Mouse (Mus musculus): ENCODE measurements around the gene Rgs6. TPM values are rescaled to one million over a fixed set of nuclear protein-coding genes. Genes with fewer than 3 reads are reported as not detected.

Gene Rgs6
- polyA plus RNA-seq, 1 experiment = 0.57 TPM

GRCm38 (mm10) chr12:82970521-82971105 is 382.5 kb downstream of the Rgs6 start:
- Histone ChIP-seq H3K36me3 (ENCODE audit: control insufficient read depth, insufficient read depth, low read length) (no peaks in the 10 kb centered on the region), H3K27me3 (ENCODE audit: control insufficient read depth, insufficient read depth, low read length) (no peaks in the 10 kb centered on the region), H3K4me3 (ENCODE audit: low read depth, low read length) (no peak overlapping the region), H3K4me1 (ENCODE audit: control insufficient read depth, insufficient read depth, insufficient read length, low read length) (no peaks in the 10 kb centered on the region), H3K27ac (ENCODE audit: insufficient read depth, low read depth, low read length) (no peak overlapping the region)
- TF ChIP-seq CTCF (IDR thresholded peaks at IDR 0.05; ENCODE audit: extremely low read depth, insufficient read length, insufficient replicate concordance, low read depth, low read length) (no peak), POLR2A (IDR thresholded peaks at IDR 0.05; ENCODE audit: low read depth, low read length) (no peak)
- whole genome bisulfite sequencing = 88% methylated on average over 4 of the region's 4 CpGs

- TF ChIP-seq CTCF (IDR thresholded peaks at IDR 0.05; ENCODE audit: extremely low read depth, insufficient read length, insufficient replicate concordance, low read depth, low read length) = no peak
- no peak for TF ChIP-seq POLR2A (IDR thresholded peaks at IDR 0.05; ENCODE audit: low read depth, low read length)
- Histone ChIP-seq H3K36me3 (ENCODE audit: control insufficient read depth, insufficient read depth, low read length) (no peaks in the 10 kb centered on the region), H3K4me3 (ENCODE audit: low read depth, low read length) (no peak overlapping the region), H3K27me3 (ENCODE audit: control insufficient read depth, insufficient read depth, low read length) (no peaks in the 10 kb centered on the region), H3K4me1 (ENCODE audit: control insufficient read depth, insufficient read depth, insufficient read length, low read length) (no peaks in the 10 kb centered on the region), H3K27ac (ENCODE audit: insufficient read depth, low read depth, low read length) (no peak overlapping the region)
- 62% methylated on average over 1 of the region's 1 CpGs for WGBS
These were observed 383.1 kb downstream of the Rgs6 start for GRCm38 (mm10) chr12:82971176-82971575.

GRCm38 (mm10) chr12:82972661-82973060 is 384.6 kb downstream of the Rgs6 start:
- H3K36me3 ChIP-seq (ENCODE audit: control insufficient read depth, insufficient read depth, low read length) = no peaks in the 10 kb centered on the region
- no peak overlapping the region for H3K4me3 ChIP-seq (ENCODE audit: low read depth, low read length)
- H3K27me3 ChIP-seq (ENCODE audit: control insufficient read depth, insufficient read depth, low read length) = no peaks in the 10 kb centered on the region
- H3K4me1 ChIP-seq (ENCODE audit: control insufficient read depth, insufficient read depth, insufficient read length, low read length) = no peaks in the 10 kb centered on the region
- TF ChIP-seq POLR2A (IDR thresholded peaks at IDR 0.05; ENCODE audit: low read depth, low read length) (no peak), CTCF (IDR thresholded peaks at IDR 0.05; ENCODE audit: extremely low read depth, insufficient read length, insufficient replicate concordance, low read depth, low read length) (no peak)
- no peak overlapping the region for H3K27ac ChIP-seq (ENCODE audit: insufficient read depth, low read depth, low read length)

GRCm38 (mm10) chr12:82973771-82974170 is 385.7 kb downstream of the Rgs6 start:
- no peak overlapping the region for H3K4me3 ChIP-seq (ENCODE audit: low read depth, low read length)

GRCm38 (mm10) chr12:82978275-82978674 is 390.2 kb downstream of the Rgs6 start:
- 87% methylated on average over 3 of the region's 3 CpGs for WGBS
- Histone ChIP-seq H3K4me1 (ENCODE audit: control insufficient read depth, insufficient read depth, insufficient read length, low read length) (no peaks in the 10 kb centered on the region), H3K27me3 (ENCODE audit: control insufficient read depth, insufficient read depth, low read length) (no peaks in the 10 kb centered on the region), H3K36me3 (ENCODE audit: control insufficient read depth, insufficient read depth, low read length) (no peaks in the 10 kb centered on the region), H3K27ac (ENCODE audit: insufficient read depth, low read depth, low read length) (no peak overlapping the region), H3K4me3 (ENCODE audit: low read depth, low read length) (no peak overlapping the region)
- TF ChIP-seq POLR2A (IDR thresholded peaks at IDR 0.05; ENCODE audit: low read depth, low read length) (no peak), CTCF (IDR thresholded peaks at IDR 0.05; ENCODE audit: extremely low read depth, insufficient read length, insufficient replicate concordance, low read depth, low read length) (no peak)

More at GRCm38 (mm10) chr12:82973771-82974170, 385.7 kb downstream of the Rgs6 start:
- H3K36me3 ChIP-seq (ENCODE audit: control insufficient read depth, insufficient read depth, low read length) = no peaks in the 10 kb centered on the region
- H3K27me3 ChIP-seq (ENCODE audit: control insufficient read depth, insufficient read depth, low read length) = no peaks in the 10 kb centered on the region
- TF ChIP-seq POLR2A (IDR thresholded peaks at IDR 0.05; ENCODE audit: low read depth, low read length) (no peak), CTCF (IDR thresholded peaks at IDR 0.05; ENCODE audit: extremely low read depth, insufficient read length, insufficient replicate concordance, low read depth, low read length) (no peak)
- no peaks in the 10 kb centered on the region for H3K4me1 ChIP-seq (ENCODE audit: control insufficient read depth, insufficient read depth, insufficient read length, low read length)
- no peak overlapping the region for H3K27ac ChIP-seq (ENCODE audit: insufficient read depth, low read depth, low read length)
- WGBS = 90% methylated on average over 3 of the region's 3 CpGs

- TF ChIP-seq POLR2A (IDR thresholded peaks at IDR 0.05; ENCODE audit: low read depth, low read length) = no peak
- TF ChIP-seq CTCF (IDR thresholded peaks at IDR 0.05; ENCODE audit: extremely low read depth, insufficient read length, insufficient replicate concordance, low read depth, low read length) = no peak
- Histone ChIP-seq H3K36me3 (ENCODE audit: control insufficient read depth, insufficient read depth, low read length) (no peaks in the 10 kb centered on the region), H3K27ac (ENCODE audit: insufficient read depth, low read depth, low read length) (no peak overlapping the region), H3K27me3 (ENCODE audit: control insufficient read depth, insufficient read depth, low read length) (no peaks in the 10 kb centered on the region), H3K4me1 (ENCODE audit: control insufficient read depth, insufficient read depth, insufficient read length, low read length) (no peaks in the 10 kb centered on the region), H3K4me3 (ENCODE audit: low read depth, low read length) (no peak overlapping the region)
- WGBS = 90% methylated on average over 4 of the region's 4 CpGs
These were observed 394.6 kb downstream of the Rgs6 start for GRCm38 (mm10) chr12:82982716-82983115.

- Histone ChIP-seq H3K4me1 (ENCODE audit: control insufficient read depth, insufficient read depth, insufficient read length, low read length) (no peaks in the 10 kb centered on the region), H3K27ac (ENCODE audit: insufficient read depth, low read depth, low read length) (no peak overlapping the region), H3K36me3 (ENCODE audit: control insufficient read depth, insufficient read depth, low read length) (no peaks in the 10 kb centered on the region), H3K4me3 (ENCODE audit: low read depth, low read length) (no peak overlapping the region), H3K27me3 (ENCODE audit: control insufficient read depth, insufficient read depth, low read length) (no peaks in the 10 kb centered on the region)
- no peak for TF ChIP-seq POLR2A (IDR thresholded peaks at IDR 0.05; ENCODE audit: low read depth, low read length)
- no peak for TF ChIP-seq CTCF (IDR thresholded peaks at IDR 0.05; ENCODE audit: extremely low read depth, insufficient read length, insufficient replicate concordance, low read depth, low read length)
- WGBS = 80% methylated on average over 8 of the region's 8 CpGs
These were observed 397.2 kb downstream of the Rgs6 start for GRCm38 (mm10) chr12:82985300-82985699.

Measured in small intestine, adult 2 months (tissue).